Mouse (Mus musculus): ENCODE results near the gene Olfr804. TPM values are rescaled to one million over a fixed set of nuclear protein-coding genes. Genes with fewer than 3 reads are reported as not detected.

Olfr804 gene
- polyA plus RNA-seq (2014; fragmentation: Nextera tagmentation; extraction: Ambion mirVana), result not detected in 2 replicates

- Histone ChIP-seq H3K9ac (ENCODE audit: low read length) (no peak within 1 kb of the TSS), H3K4me2 (ENCODE audit: low read length) (no peak within 1 kb of the TSS), H3K4me1 (ENCODE audit: control insufficient read depth, insufficient read depth, low read length) (no peaks in the 10 kb centered on the region), H3K27ac (ENCODE audit: low read depth, low read length) (no peak within 1 kb of the TSS), H3K27me3 (replicated peaks; ENCODE audit: control insufficient read depth, insufficient read depth, low read length) (no peaks in the 10 kb centered on the region), H3K9me3 (replicated peaks; ENCODE audit: control insufficient read depth, low read length) (no peaks in the 10 kb centered on the region), H3K4me3 (ENCODE audit: low read depth, low read length) (no peak within 1 kb of the TSS), H3K36me3 (ENCODE audit: control insufficient read depth, insufficient read depth, low read length) (no peaks in the 10 kb centered on the region)
- ATAC-seq (no peak), DNase-seq (ENCODE audit: low spot score) (no peak)
These were observed at the start of gene Olfr804 for GRCm38 (mm10) chr10:129702910-129703309. Gene Olfr804, plus strand, starts transcription at chr10:129703210.

DNA sequence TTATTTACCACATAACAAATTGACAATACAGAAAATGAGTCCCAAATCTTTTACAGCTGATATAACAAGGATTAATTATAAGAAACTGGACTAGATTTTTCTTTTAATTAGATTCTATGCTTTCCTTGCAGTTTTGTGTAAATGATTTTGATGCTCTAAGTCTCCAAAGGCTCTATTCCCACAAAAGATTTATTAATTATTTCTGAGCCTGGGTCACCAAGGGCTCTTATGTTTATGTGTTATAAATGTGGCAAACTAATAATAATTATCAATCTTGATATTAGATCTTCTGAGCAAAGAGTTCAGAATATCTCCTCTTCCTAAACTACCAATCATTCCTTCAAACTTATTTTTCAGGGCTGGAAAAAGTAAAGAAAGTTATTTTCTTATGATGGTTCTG, 45.6 kb upstream of the Olfr804 start, which contains the start of gene Olfr800:
Olfr800 (plus strand) TSS at position 301 of the 400 bp plus-strand sequence.
- Histone ChIP-seq H3K9ac (ENCODE audit: low read length) (no peak within 1 kb of the TSS), H3K4me3 (ENCODE audit: low read depth, low read length) (no peak within 1 kb of the TSS), H3K27me3 (replicated peaks; ENCODE audit: control insufficient read depth, insufficient read depth, low read length) (no peaks in the 10 kb centered on the region), H3K4me1 (ENCODE audit: control insufficient read depth, insufficient read depth, low read length) (no peaks in the 10 kb centered on the region), H3K27ac (ENCODE audit: low read depth, low read length) (no peak within 1 kb of the TSS), H3K4me2 (ENCODE audit: low read length) (no peak within 1 kb of the TSS), H3K9me3 (replicated peaks; ENCODE audit: control insufficient read depth, low read length) (no peaks in the 10 kb centered on the region), H3K36me3 (ENCODE audit: control insufficient read depth, insufficient read depth, low read length) (no peaks in the 10 kb centered on the region)
- ATAC-seq (no peak), DNase-seq (ENCODE audit: low spot score) (no peak)

GRCm38 (mm10) chr10:129673765-129674164, 29.2 kb upstream of the Olfr804 start, which contains the start of gene Olfr801:
Gene Olfr801, minus strand, starts transcription at chr10:129673865.
- Histone ChIP-seq H3K9me3 (replicated peaks; ENCODE audit: control insufficient read depth, low read length) (no peaks in the 10 kb centered on the region), H3K9ac (ENCODE audit: low read length) (no peak within 1 kb of the TSS), H3K36me3 (ENCODE audit: control insufficient read depth, insufficient read depth, low read length) (no peaks in the 10 kb centered on the region), H3K4me1 (ENCODE audit: control insufficient read depth, insufficient read depth, low read length) (no peaks in the 10 kb centered on the region), H3K27me3 (replicated peaks; ENCODE audit: control insufficient read depth, insufficient read depth, low read length) (no peaks in the 10 kb centered on the region), H3K4me2 (ENCODE audit: low read length) (no peak within 1 kb of the TSS), H3K4me3 (ENCODE audit: low read depth, low read length) (no peak within 1 kb of the TSS), H3K27ac (ENCODE audit: low read depth, low read length) (no peak within 1 kb of the TSS)
- 83% methylated on average over 1 of the region's 1 CpGs for WGBS
- ATAC-seq (no peak), DNase-seq (ENCODE audit: low spot score) (no peak)

DNA sequence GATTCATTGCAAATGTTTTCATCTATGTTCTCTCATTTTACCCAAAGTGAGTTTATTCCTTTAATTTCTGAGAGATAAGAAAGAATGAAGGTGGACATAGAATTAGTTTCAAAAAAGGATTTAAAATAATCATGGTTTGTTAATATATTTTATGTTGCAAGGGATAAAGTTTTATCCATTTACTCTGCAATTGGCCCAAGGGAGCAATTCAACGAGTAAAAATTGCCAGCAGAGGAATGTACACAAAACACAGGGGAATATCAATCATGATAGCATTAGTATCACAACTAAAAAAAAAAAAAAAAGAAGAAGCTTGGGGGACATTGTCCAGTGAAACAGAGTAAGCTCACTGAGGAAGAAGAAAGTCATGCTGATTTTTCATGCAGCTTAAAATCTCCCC, 14.9 kb upstream of the Olfr804 start, which contains the start of gene Olfr802:
Olfr802 (minus strand) TSS at position 101 of the 400 bp plus-strand sequence.
- DNase-seq (ENCODE audit: low spot score) (no peak), ATAC-seq (no peak)
- H3K4me3 ChIP-seq (ENCODE audit: low read depth, low read length), result no peak within 1 kb of the TSS
- H3K4me1 ChIP-seq (ENCODE audit: control insufficient read depth, insufficient read depth, low read length), result no peaks in the 10 kb centered on the region
- 88% methylated on average over 1 of the region's 1 CpGs for WGBS
- H3K9ac ChIP-seq (ENCODE audit: low read length), result no peak within 1 kb of the TSS
- no peaks in the 10 kb centered on the region for H3K9me3 ChIP-seq (replicated peaks; ENCODE audit: control insufficient read depth, low read length)
- H3K27me3 ChIP-seq (replicated peaks; ENCODE audit: control insufficient read depth, insufficient read depth, low read length), result no peaks in the 10 kb centered on the region
- H3K4me2 ChIP-seq (ENCODE audit: low read length), result no peak within 1 kb of the TSS
- H3K36me3 ChIP-seq (ENCODE audit: control insufficient read depth, insufficient read depth, low read length), result no peaks in the 10 kb centered on the region
- H3K27ac ChIP-seq (ENCODE audit: low read depth, low read length), result no peak within 1 kb of the TSS

DNA sequence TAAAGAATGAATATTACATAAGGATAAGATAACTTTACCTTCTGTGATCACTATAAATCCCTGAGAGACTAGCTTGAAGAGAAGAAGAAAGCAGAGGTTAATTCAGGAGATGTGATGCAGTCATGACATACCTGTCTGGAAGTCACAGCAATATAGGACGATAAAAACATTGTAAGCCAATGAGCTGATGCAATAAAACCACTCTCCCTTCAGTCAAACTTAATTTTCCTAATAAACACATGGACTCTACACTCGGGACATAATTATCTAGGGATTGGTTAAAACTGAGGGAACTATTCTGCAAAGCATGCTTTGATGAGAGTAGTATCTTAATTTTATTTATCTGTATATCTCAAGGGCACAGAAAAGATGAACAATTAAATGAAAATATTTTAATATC, 8.8 kb upstream of the Olfr804 start, which contains the start of gene Olfr803:
Olfr803 (minus strand) TSS at position 101 of the 400 bp plus-strand sequence.
- Histone ChIP-seq H3K27ac (ENCODE audit: low read depth, low read length) (no peak within 1 kb of the TSS), H3K27me3 (replicated peaks; ENCODE audit: control insufficient read depth, insufficient read depth, low read length) (no peaks in the 10 kb centered on the region), H3K9ac (ENCODE audit: low read length) (no peak within 1 kb of the TSS), H3K4me2 (ENCODE audit: low read length) (no peak within 1 kb of the TSS), H3K36me3 (ENCODE audit: control insufficient read depth, insufficient read depth, low read length) (no peaks in the 10 kb centered on the region), H3K4me3 (ENCODE audit: low read depth, low read length) (no peak within 1 kb of the TSS), H3K4me1 (ENCODE audit: control insufficient read depth, insufficient read depth, low read length) (no peaks in the 10 kb centered on the region), H3K9me3 (replicated peaks; ENCODE audit: control insufficient read depth, low read length) (no peaks in the 10 kb centered on the region)
- ATAC-seq (no peak), DNase-seq (ENCODE audit: low spot score) (no peak)
- 84% methylated on average over 2 of the region's 2 CpGs for WGBS

DNA sequence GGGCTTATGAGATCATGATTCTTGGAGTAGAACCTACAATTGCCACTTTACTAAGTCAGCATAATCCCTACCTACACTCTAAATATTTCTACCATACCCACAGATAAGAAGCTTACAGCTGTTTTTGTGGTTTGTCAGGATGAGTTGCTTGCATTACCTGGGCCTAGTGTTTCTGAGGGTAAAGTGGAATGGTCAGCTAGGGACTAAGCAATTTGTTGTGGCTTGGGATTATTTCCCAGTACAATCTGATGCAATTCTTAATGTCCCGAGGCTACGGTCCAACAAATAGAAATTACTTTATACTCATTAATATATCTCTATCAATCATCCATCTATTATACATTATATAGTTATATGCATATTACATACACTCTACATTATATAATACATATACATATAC, 26.3 kb downstream of the Olfr804 start, which contains the start of gene Olfr805:
Olfr805 (minus strand) TSS at position 101 of the 400 bp plus-strand sequence.
- 93% methylated on average over 2 of the region's 2 CpGs for WGBS
- Histone ChIP-seq H3K4me3 (ENCODE audit: low read depth, low read length) (no peak within 1 kb of the TSS), H3K9ac (ENCODE audit: low read length) (no peak within 1 kb of the TSS), H3K27me3 (replicated peaks; ENCODE audit: control insufficient read depth, insufficient read depth, low read length) (no peaks in the 10 kb centered on the region), H3K27ac (ENCODE audit: low read depth, low read length) (no peak within 1 kb of the TSS), H3K36me3 (ENCODE audit: control insufficient read depth, insufficient read depth, low read length) (no peaks in the 10 kb centered on the region), H3K4me2 (ENCODE audit: low read length) (no peak within 1 kb of the TSS), H3K9me3 (replicated peaks; ENCODE audit: control insufficient read depth, low read length) (no peaks in the 10 kb centered on the region), H3K4me1 (ENCODE audit: control insufficient read depth, insufficient read depth, low read length) (no peaks in the 10 kb centered on the region)
- DNase-seq (ENCODE audit: low spot score) (no peak), ATAC-seq (no peak)

GRCm38 (mm10) chr10:129741821-129742220, 38.8 kb downstream of the Olfr804 start, which contains the start of gene Olfr806:
Gene Olfr806, minus strand, starts transcription at chr10:129741921.
- H3K4me3 ChIP-seq (ENCODE audit: low read depth, low read length), result no peak within 1 kb of the TSS
- no peak for ATAC-seq
- H3K36me3 ChIP-seq (ENCODE audit: control insufficient read depth, insufficient read depth, low read length), result no peaks in the 10 kb centered on the region
- DNase-seq (ENCODE audit: low spot score), result no peak
- H3K4me2 ChIP-seq (ENCODE audit: low read length), result no peak within 1 kb of the TSS
- H3K9me3 ChIP-seq (replicated peaks; ENCODE audit: control insufficient read depth, low read length), result no peaks in the 10 kb centered on the region
- H3K4me1 ChIP-seq (ENCODE audit: control insufficient read depth, insufficient read depth, low read length), result no peaks in the 10 kb centered on the region
- no peaks in the 10 kb centered on the region for H3K27me3 ChIP-seq (replicated peaks; ENCODE audit: control insufficient read depth, insufficient read depth, low read length)
- H3K27ac ChIP-seq (ENCODE audit: low read depth, low read length), result no peak within 1 kb of the TSS
- H3K9ac ChIP-seq (ENCODE audit: low read length), result no peak within 1 kb of the TSS

GRCm38 (mm10) chr10:129757693-129758092, 54.7 kb downstream of the Olfr804 start, which contains the start of gene Olfr807:
Gene Olfr807, minus strand, starts transcription at chr10:129757793.
- 92% methylated on average over 1 of the region's 1 CpGs for WGBS
- Histone ChIP-seq H3K4me3 (ENCODE audit: low read depth, low read length) (no peak within 1 kb of the TSS), H3K4me2 (ENCODE audit: low read length) (no peak within 1 kb of the TSS), H3K9me3 (replicated peaks; ENCODE audit: control insufficient read depth, low read length) (no peaks in the 10 kb centered on the region), H3K36me3 (ENCODE audit: control insufficient read depth, insufficient read depth, low read length) (no peaks in the 10 kb centered on the region), H3K27ac (ENCODE audit: low read depth, low read length) (no peak within 1 kb of the TSS), H3K27me3 (replicated peaks; ENCODE audit: control insufficient read depth, insufficient read depth, low read length) (no peaks in the 10 kb centered on the region), H3K4me1 (ENCODE audit: control insufficient read depth, insufficient read depth, low read length) (no peaks in the 10 kb centered on the region), H3K9ac (ENCODE audit: low read length) (no peak within 1 kb of the TSS)
- DNase-seq (ENCODE audit: low spot score), result no peak
- no peak for ATAC-seq

All from forebrain, embryonic 14.5 days (tissue).